Mouse (Mus musculus) erythroblast, embryonic 14.5 days (primary cell): ENCODE results near the gene Ppm1k. TPM values are rescaled to one million over a fixed set of nuclear protein-coding genes. Genes with fewer than 3 reads are reported as not detected.

Experiments used
- H3K27me3 ChIP-seq: 2 replicates; pipeline ENCODE4 v1.6.1; 2012; ENCODE audit warnings: inconsistent platforms; ENCODE audit not compliant: control insufficient read depth
- H3K36me3 ChIP-seq: 2 replicates; pipeline ENCODE4 v1.6.1; 2012; ENCODE audit warnings: mild to moderate bottlenecking, inconsistent platforms; ENCODE audit not compliant: control insufficient read depth
- H3K4me1 ChIP-seq: 2 replicates; pipeline ENCODE4 v1.6.1; 2012; ENCODE audit warnings: inconsistent platforms; ENCODE audit not compliant: control insufficient read depth
- H3K4me3 ChIP-seq: replicated peaks from 2 replicates; pipeline ENCODE3; 2012; ENCODE audit warnings: moderate library complexity, mild to moderate bottlenecking, inconsistent platforms
- H3K9me3 ChIP-seq: 2 replicates; pipeline ENCODE4 v1.6.1; 2012; ENCODE audit warnings: low read length, inconsistent platforms, mixed read lengths; ENCODE audit not compliant: control insufficient read depth
- GATA1 ChIP-seq: IDR thresholded peaks from 2 replicates; pipeline ENCODE4 v1.6.1; 2012; ENCODE audit warnings: low read length, inconsistent platforms, mixed read lengths
- TAL1 ChIP-seq: IDR thresholded peaks from 3 replicates; pipeline ENCODE4 v1.6.1; 2012; ENCODE audit warnings: low read length, inconsistent platforms, mixed read lengths
- polyA plus RNA-seq: library from polyadenylated mRNA; stranded (reverse); fragments of >175 nt; gene quantifications from 2 replicates; pipeline ENCODE4 v1.2.3, GENCODE M21; 2012

Ppm1k gene
- polyA plus RNA-seq = not detected in 2 replicates

- no peaks in the 10 kb centered on the region for H3K9me3 ChIP-seq
- no peaks in the 10 kb centered on the region for H3K36me3 ChIP-seq
- TF ChIP-seq GATA1 (no peak), TAL1 (no peak)
- H3K27me3 ChIP-seq = no peaks in the 10 kb centered on the region
- peaks cover 20% of the 10 kb centered on the region for H3K4me1 ChIP-seq
- H3K4me3 ChIP-seq = peak within 1 kb of the TSS; percentile 70
These were observed at the start of gene Ppm1k for GRCm38 (mm10) chr6:57535386-57535936. Gene Ppm1k, minus strand, starts transcription at chr6:57535468.

DNA sequence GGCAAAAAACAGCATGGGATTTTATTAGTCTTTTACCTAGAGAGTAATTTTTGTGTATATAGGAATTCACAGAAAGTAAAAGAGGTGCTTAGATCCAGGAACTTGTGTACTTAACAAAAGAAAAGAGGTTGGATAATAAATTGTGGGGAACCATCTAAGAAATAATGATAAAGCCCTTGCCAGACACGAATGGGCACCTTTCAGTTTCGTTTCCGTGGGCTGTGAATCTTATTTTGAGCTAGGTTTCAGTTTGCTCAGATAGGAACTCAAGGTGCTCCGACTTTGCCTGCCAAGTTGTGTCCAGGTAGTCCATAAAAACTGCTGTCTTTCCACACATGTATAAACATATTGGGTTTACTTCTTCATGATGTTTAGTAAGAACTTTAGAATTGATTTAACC lies 47.1 kb upstream of the Ppm1k start:
- H3K4me3 ChIP-seq = peak overlapping the region; percentile 83

DNA sequence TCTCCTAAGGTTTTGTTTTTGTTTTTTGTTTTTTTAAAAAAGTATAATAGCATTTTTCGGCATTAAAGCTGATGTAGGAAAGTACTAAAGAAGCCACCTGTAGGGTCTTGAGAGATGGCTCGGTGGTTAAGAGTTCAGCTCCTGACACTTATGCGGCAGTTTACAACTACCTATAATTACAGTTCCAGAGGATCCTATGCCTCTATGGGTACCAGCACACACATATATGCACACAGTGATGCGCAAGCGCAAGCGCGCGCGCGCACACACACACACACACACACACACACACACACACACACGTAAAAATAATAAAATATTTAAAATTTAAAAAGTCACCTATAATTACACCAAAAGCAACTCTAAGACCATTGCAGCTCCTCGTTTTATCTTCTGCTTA lies 46.3 kb upstream of the Ppm1k start:
- H3K4me3 ChIP-seq = peak overlapping the region; percentile 83
- TF ChIP-seq GATA1 = no peak
- TF ChIP-seq TAL1 = no peak

More for the DNA sequence above, 47.1 kb upstream of the Ppm1k start:
- Histone ChIP-seq H3K27me3 (no peaks in the 10 kb centered on the region), H3K4me1 (peaks cover 15% of the 10 kb centered on the region), H3K9me3 (no peaks in the 10 kb centered on the region), H3K36me3 (peaks cover 6% of the 10 kb centered on the region)
- TF ChIP-seq GATA1 (no peak), TAL1 (no peak)

GRCm38 (mm10) chr6:57580881-57581548 lies 45.7 kb upstream of the Ppm1k start, which contains the start of gene Herc6:
Gene Herc6, plus strand, starts transcription at chr6:57581000.
- no peak for TF ChIP-seq TAL1
- no peak for TF ChIP-seq GATA1
- peaks cover 15% of the 10 kb centered on the region for H3K4me1 ChIP-seq
- H3K27me3 ChIP-seq = no peaks in the 10 kb centered on the region
- H3K4me3 ChIP-seq = peak within 1 kb of the TSS; percentile 83
- H3K9me3 ChIP-seq = no peaks in the 10 kb centered on the region
- H3K36me3 ChIP-seq = peaks cover 6% of the 10 kb centered on the region

More for the DNA sequence above, 46.3 kb upstream of the Ppm1k start:
- no peaks in the 10 kb centered on the region for H3K9me3 ChIP-seq
- no peaks in the 10 kb centered on the region for H3K27me3 ChIP-seq
- H3K4me1 ChIP-seq = peaks cover 15% of the 10 kb centered on the region
- peaks cover 6% of the 10 kb centered on the region for H3K36me3 ChIP-seq

GRCm38 (mm10) chr6:57571587-57571986 lies 36.3 kb upstream of the Ppm1k start:
- TF ChIP-seq GATA1 (no peak), TAL1 (no peak)
- H3K4me1 ChIP-seq = no peaks in the 10 kb centered on the region; the same call in 1 of the 2 replicates
- H3K4me3 ChIP-seq = no peak overlapping the region

DNA sequence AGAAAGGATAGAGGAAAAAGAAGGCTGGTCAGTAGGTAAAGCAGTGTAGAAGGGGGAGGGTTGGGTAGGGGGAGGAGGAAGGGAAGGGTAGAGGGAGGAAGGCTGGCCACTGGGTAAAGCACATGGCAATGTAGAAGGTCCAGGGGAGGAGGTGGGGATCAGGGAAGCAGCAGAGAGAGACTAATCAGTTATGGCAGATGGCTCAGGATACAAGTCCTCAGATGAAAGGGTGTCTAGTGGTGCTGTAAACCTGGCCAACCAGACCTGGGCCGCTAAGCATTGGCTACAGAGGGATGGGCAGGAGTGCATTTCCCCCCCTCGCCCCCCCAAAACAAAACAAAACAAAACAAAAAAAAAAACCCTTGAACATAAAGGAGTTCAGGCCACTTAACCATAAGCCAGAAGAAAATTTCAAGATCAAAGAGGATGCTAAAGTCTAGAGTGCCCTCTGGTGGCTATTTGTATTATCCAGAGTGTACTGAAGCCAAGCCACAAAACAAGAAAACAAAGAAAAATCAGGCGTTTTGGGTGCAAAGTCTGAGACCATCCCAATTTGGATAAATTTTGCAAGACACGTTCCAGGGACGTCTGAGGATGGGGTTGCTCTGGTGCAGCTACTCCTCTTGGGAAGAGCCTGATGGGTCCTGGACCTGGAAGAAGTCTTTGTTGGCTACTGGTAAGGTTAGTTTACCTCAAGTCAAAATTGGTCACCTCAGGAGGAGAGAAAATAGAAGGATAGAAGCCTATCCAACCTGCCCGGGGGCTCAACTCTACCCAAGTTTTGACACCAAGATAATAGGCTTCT lies 35.1 kb upstream of the Ppm1k start:
- Histone ChIP-seq H3K4me3 (no peak overlapping the region), H3K27me3 (no peaks in the 10 kb centered on the region), H3K36me3 (no peaks in the 10 kb centered on the region), H3K4me1 (no peaks in the 10 kb centered on the region; the same call in 1 of the 2 replicates), H3K9me3 (no peaks in the 10 kb centered on the region)
- TF ChIP-seq TAL1 = no peak
- no peak for TF ChIP-seq GATA1

More at GRCm38 (mm10) chr6:57571587-57571986, 36.3 kb upstream of the Ppm1k start:
- no peaks in the 10 kb centered on the region for H3K36me3 ChIP-seq
- no peaks in the 10 kb centered on the region for H3K27me3 ChIP-seq
- no peaks in the 10 kb centered on the region for H3K9me3 ChIP-seq

- no peaks in the 10 kb centered on the region for H3K9me3 ChIP-seq
- no peaks in the 10 kb centered on the region for H3K27me3 ChIP-seq
- TF ChIP-seq TAL1 (no peak), GATA1 (no peak)
- H3K4me3 ChIP-seq = no peak overlapping the region
- H3K36me3 ChIP-seq = no peaks in the 10 kb centered on the region
- no peaks in the 10 kb centered on the region; the same call in 1 of the 2 replicates for H3K4me1 ChIP-seq
These were observed 32.4 kb upstream of the Ppm1k start for GRCm38 (mm10) chr6:57567630-57568029.

GRCm38 (mm10) chr6:57565452-57565851 lies 30.2 kb upstream of the Ppm1k start:
- Histone ChIP-seq H3K4me3 (no peak overlapping the region), H3K4me1 (no peaks in the 10 kb centered on the region; the same call in 1 of the 2 replicates), H3K27me3 (no peaks in the 10 kb centered on the region), H3K36me3 (no peaks in the 10 kb centered on the region), H3K9me3 (no peaks in the 10 kb centered on the region)
- TF ChIP-seq GATA1 = no peak
- TF ChIP-seq TAL1 = no peak

DNA sequence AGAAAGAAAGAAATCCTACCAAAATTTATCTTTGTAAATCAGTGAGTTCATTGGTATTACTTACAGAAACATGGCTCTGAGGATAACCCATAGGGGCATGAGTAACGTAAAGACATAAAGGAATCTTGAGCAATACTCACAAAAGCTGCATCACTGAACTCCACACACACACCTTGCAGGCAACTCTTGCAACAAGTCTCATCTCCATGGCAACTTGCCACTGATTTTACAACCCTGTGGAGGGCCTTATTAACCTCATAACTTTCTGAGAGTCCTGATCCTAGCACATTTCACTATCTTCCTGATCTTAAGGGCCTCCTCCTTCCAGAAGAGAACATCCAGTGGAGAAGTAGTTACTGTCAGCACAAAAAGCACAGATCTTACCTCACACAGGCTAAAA lies 28.2 kb upstream of the Ppm1k start:
- H3K4me1 ChIP-seq = no peaks in the 10 kb centered on the region
- no peaks in the 10 kb centered on the region for H3K27me3 ChIP-seq
- H3K4me3 ChIP-seq = no peak overlapping the region
- no peaks in the 10 kb centered on the region for H3K9me3 ChIP-seq
- TF ChIP-seq TAL1 (no peak), GATA1 (no peak)
- no peaks in the 10 kb centered on the region for H3K36me3 ChIP-seq
